Mouse (Mus musculus) E14TG2a.4 (cell line): ENCODE measurements around the gene Nt5c3.

Experiments used
- CTCF ChIP-seq: conservative IDR thresholded peaks from 2 replicates; pipeline ENCODE4 v1.5.1; 2014; ENCODE audit warnings: low read length
- POU5F1 ChIP-seq: IDR thresholded peaks from 2 replicates; pipeline ENCODE4 v1.6.1; 2014; ENCODE audit warnings: low read length, borderline replicate concordance

DNA sequence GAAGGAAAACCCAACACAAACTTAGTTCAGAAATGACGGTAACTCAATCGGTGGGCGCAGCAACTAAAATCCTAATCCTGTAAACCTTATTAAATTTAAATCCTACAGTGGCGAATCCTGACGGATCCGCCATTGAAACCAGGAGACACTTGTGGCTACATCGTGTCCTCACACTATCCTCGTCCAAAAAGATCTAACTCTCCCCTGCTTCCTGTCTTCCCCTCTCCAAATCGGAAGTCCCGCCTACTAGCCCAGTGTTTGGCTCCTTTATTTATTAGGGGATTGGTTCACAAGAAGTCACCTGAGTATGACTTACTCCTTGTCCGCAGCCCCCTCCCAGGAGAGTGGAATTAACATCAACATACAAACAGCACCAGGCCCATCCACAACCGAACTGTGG lies 86.6 kb downstream of the Nt5c3 start:
- TF ChIP-seq CTCF (no peak), POU5F1 (no peak)
